Mouse (Mus musculus): ENCODE measurements at regions not wholly inside any gene's neighbourhood (a gene's known extent, or its start where the extent isn't known, plus 50 kb on each side); places are given as distances from the start of the nearest gene placed in this dataset.

DNA sequence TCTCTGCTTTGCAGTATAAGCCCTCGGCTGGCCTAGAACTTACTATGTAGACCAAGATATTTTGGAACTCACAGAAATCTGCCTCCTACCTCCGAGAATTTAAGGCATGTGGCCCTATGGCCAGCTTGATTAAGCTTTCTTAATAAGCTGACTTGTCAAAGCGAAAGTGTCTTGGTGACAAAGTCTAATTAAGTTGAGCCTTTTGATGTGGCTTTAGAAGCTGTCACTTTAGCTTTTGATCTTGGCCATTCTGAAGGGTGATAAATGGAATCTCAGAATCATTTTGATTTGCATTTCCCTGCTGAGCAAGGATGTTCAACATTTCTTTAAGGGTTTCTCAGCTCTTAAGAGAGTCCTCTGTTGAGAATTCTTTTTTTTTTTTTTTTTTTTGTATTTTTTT is 67.6 kb upstream of the Tdrd3 start:
- DNase-seq: no peak

DNA sequence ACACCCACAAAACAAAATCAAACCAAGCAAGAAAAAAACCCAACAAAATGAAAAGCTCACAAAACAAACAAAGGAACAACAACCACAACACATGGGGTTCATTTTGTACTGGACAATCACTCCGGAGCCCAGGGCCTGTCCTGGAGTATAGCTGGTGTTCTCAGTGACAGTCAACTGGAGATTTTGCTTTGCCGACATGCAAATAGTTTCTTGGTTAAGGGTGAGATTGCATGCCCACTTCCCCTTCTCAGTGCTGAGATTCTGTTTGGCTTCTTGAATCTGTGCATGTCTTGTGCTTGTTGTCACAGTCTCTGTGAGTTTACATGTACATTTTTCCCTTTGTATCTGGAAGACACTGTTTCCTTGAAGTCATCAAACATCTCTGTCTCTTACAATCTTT is 50.6 kb upstream of the Tdrd3 start:
- DNase-seq: no peak

Measured in kidney, postnatal 14 days (tissue).